Mouse (Mus musculus) hindbrain, embryonic 15.5 days (tissue): ENCODE measurements at regions not wholly inside any gene's neighbourhood (a gene's known extent, or its start where the extent isn't known, plus 50 kb on each side); places are given as distances from the start of the nearest gene placed in this dataset.

Experiments used
- ATAC-seq: fragments of 200-750 bp; cut with Nextera tagmentation; 2 replicates; pipeline ENCODE4 v1.8.0; 2017; ENCODE audit warnings: low read depth, moderate number of reproducible peaks, moderate TSS enrichment; ENCODE audit not compliant: low FRiP score
- H3K27ac ChIP-seq: fragments of 300-500 bp; sonication (generic); replicated peaks from 2 replicates; pipeline ENCODE4 v1.5.1; 2015; ENCODE audit warnings: mild to moderate bottlenecking, inconsistent platforms
- H3K27me3 ChIP-seq: fragments of 300-500 bp; sonication (generic); 2 replicates; pipeline ENCODE4 v1.6.1; 2015; ENCODE audit warnings: control low read depth, inconsistent platforms
- H3K36me3 ChIP-seq: fragments of 300-500 bp; sonication (generic); 2 replicates; pipeline ENCODE4 v1.6.1; 2015; ENCODE audit warnings: control low read depth, inconsistent platforms
- H3K4me1 ChIP-seq: fragments of 300-500 bp; sonication (generic); replicated peaks from 2 replicates; pipeline ENCODE4 v1.6.1; 2015; ENCODE audit warnings: control low read depth, inconsistent platforms
- H3K4me2 ChIP-seq: fragments of 300-500 bp; sonication (generic); 2 replicates; pipeline ENCODE4 v1.6.1; 2015; ENCODE audit warnings: moderate library complexity, mild to moderate bottlenecking, inconsistent platforms
- H3K4me3 ChIP-seq: fragments of 300-500 bp; sonication (generic); 2 replicates; pipeline ENCODE4 v1.5.1; 2015; ENCODE audit warnings: mild to moderate bottlenecking, inconsistent platforms
- H3K9ac ChIP-seq: fragments of 300-500 bp; sonication (generic); 2 replicates; pipeline ENCODE4 v1.6.1; 2015; ENCODE audit warnings: inconsistent platforms
- H3K9me3 ChIP-seq: fragments of 300-500 bp; sonication (generic); 2 replicates; pipeline ENCODE4 v1.6.1; 2016; ENCODE audit warnings: control low read depth, inconsistent platforms
- WGBS: fragments of 180-500 bp; shearing (Covaris S2); methylation state at CpG from one replicate; pipeline ENCODE4 v1.1.7; 2015; 5-methylcytosine and 5-hydroxymethylcytosine counted together

DNA sequence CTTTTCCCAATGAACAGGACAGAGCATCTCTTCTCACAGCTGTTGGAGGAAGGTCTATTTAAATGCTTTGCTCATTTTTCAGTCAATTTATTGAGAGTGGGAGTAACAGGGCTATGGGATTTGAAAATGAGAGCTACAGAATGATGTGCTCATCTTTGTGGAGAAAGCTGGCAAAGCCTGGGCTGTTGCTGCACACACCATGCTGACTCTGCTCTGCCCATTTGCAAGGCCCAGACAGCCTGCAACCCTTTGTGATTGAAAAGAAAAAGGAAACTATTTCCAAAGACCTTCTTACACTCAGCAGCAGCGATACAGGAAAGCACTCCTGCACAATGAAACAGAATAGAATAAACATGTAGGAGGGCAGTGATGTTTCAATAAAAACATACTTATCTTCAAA lies 231.5 kb upstream of the B3gat1 start:
- Histone ChIP-seq H3K4me1 (no peaks in the 10 kb centered on the region), H3K27ac (no peak overlapping the region), H3K9me3 (no peaks in the 10 kb centered on the region), H3K27me3 (no peaks in the 10 kb centered on the region), H3K36me3 (no peaks in the 10 kb centered on the region), H3K9ac (no peak overlapping the region), H3K4me2 (no peak overlapping the region), H3K4me3 (no peak overlapping the region)
- no peak for ATAC-seq
- WGBS, result 46% methylated on average over 1 of the region's 1 CpGs

DNA sequence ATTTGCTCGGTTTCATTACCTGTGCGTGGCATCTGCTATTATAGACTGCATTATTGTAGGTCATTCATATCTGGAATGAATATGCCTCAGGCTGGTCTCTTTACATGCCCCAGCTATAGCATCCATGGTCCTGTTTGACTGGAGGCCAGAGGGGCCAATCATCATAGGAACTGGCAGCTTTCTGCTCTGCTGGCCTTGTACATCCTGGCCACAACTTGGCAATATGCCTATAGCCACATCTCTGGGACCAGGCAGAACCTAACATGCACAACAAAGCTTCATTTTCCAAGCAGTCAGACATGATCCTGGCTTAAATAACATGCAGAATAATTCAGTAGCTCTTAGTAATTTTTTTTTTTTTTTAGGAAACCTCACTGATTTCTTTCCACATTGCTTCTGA lies 227.6 kb upstream of the B3gat1 start:
- H3K27ac ChIP-seq, result no peak overlapping the region
- H3K4me3 ChIP-seq, result no peak overlapping the region
- no peaks in the 10 kb centered on the region for H3K4me1 ChIP-seq
- 89% methylated on average over 2 of the region's 2 CpGs for WGBS
- H3K9ac ChIP-seq, result no peak overlapping the region
- H3K27me3 ChIP-seq, result no peaks in the 10 kb centered on the region
- no peaks in the 10 kb centered on the region for H3K36me3 ChIP-seq
- no peak overlapping the region for H3K4me2 ChIP-seq
- no peak for ATAC-seq
- H3K9me3 ChIP-seq, result no peaks in the 10 kb centered on the region

DNA sequence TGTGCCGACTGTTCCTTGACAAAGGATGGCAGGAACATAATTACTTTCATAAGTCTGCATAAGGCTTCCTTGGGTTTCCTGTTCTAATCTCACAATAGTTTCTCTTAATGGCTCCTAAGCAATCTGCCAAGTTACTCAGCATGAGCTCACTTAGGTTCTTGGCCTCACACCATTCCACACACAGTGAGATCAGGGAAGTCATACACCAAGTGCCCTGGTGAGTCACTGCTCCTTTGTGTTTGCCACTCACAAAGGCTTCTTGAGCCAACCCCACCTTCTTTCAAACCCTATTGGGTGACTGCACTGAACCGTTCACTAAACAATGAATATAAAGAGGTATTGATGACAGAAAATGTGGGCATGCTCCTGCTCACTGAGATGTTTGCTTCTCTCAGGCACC lies 214.9 kb upstream of the B3gat1 start:
- peak; percentile 50; the same call in 1 of the 2 replicates for ATAC-seq
- Histone ChIP-seq H3K4me3 (no peak overlapping the region), H3K27ac (no peak overlapping the region), H3K27me3 (no peaks in the 10 kb centered on the region), H3K9ac (no peak overlapping the region), H3K9me3 (no peaks in the 10 kb centered on the region), H3K36me3 (no peaks in the 10 kb centered on the region), H3K4me1 (peaks cover 11% of the 10 kb centered on the region), H3K4me2 (no peak overlapping the region)
- WGBS, result 20% methylated on average over 2 of the region's 2 CpGs

DNA sequence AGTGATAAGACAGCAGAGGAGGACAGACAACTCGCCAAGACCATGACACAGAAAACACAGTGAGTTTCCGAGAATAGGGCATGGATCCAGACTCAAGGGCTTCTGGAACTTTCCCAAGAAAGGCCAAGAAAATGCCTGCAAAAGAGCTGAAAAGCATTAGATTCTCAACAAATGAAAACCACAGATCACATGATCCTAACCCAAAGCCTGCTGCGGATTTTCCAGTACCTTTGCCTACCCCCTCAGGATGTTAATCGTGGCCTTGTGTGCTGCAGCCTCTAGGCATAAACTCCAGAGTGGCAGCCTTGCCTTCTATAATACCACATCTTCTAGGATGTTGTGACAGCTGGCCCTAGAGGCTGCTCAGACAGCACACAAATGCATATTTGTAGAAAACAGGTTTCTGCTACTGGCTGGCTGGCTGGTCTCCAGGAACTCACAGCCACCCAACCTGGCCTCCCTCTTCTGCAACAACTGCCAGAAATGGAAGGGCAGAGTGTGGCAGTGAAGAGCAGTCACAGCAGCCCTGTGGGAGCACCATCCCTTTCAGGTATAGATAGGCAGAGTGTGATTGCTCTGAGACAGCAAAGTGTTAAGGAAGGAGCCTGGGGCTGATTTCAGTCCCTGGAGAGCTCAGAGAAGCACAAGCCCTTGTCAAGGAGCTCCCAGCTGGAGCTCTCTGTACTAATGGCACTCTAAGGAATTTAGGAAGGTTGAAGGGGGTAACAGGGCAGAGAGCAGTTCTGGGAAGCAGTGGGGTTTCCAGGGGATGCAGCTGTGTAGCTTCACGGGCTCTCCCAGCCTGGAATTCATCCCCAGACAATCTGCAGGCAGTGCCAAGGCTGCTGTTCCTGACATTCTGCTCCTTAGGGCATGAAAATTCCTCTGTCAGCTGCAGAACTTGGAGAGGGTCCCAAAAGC lies 213.7 kb upstream of the B3gat1 start:
- Histone ChIP-seq H3K27ac (peak overlapping the region; percentile 60), H3K4me3 (no peak overlapping the region), H3K27me3 (no peaks in the 10 kb centered on the region), H3K36me3 (no peaks in the 10 kb centered on the region), H3K4me1 (peaks cover 11% of the 10 kb centered on the region), H3K4me2 (no peak overlapping the region), H3K9ac (no peak overlapping the region), H3K9me3 (no peaks in the 10 kb centered on the region)
- peak; percentile 69 for ATAC-seq
- 35% methylated on average over 5 of the region's 5 CpGs for WGBS

DNA sequence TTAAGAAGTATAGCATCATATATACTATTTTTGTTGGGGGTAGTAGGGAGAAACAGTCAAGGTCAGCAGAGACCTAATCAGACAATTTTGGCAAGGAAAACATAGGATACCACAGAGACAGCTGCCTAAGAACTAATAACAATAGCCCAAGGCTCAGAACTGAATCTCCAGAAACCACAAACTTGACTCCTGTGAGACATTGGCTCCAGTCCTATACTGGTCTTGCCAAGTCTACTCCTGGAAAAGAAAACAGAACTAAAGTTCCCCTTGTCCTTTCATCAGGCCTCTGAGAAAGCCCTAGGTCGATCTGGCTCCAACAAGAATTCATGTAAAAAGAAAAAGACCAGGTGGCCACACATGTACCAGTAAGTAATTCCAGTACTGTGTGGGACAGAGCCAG lies 209.4 kb upstream of the B3gat1 start:
- H3K4me3 ChIP-seq, result no peak overlapping the region
- H3K9ac ChIP-seq, result no peak overlapping the region
- no peak overlapping the region for H3K27ac ChIP-seq
- no peak overlapping the region for H3K4me2 ChIP-seq
- peaks cover 11% of the 10 kb centered on the region for H3K4me1 ChIP-seq
- 47% methylated on average over 1 of the region's 1 CpGs for WGBS
- no peaks in the 10 kb centered on the region for H3K27me3 ChIP-seq
- H3K36me3 ChIP-seq, result no peaks in the 10 kb centered on the region
- ATAC-seq, result no peak
- H3K9me3 ChIP-seq, result no peaks in the 10 kb centered on the region

DNA sequence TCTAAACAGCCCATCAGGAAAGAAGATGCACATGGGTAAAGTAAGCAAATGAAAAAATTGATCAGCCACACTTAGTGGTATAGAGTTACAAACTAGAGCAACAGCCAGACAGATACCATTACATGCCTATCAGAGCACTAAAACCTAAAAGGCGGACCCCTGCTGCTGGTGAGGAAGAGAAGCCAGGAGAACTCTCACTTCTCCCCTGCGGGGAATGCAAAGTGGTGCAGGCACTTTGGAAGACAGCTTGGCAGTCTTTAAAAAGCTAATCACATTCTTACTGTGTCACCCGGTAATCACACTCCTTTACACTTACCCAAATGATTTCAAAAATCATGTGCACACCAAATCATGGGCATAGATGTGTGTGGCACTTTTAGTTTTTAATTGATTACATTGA lies 204.8 kb upstream of the B3gat1 start:
- WGBS, result 7% methylated on average over 3 of the region's 3 CpGs
- Histone ChIP-seq H3K4me1 (no peaks in the 10 kb centered on the region), H3K27ac (no peak overlapping the region), H3K27me3 (no peaks in the 10 kb centered on the region), H3K9ac (no peak overlapping the region), H3K9me3 (no peaks in the 10 kb centered on the region), H3K4me3 (no peak overlapping the region), H3K4me2 (no peak overlapping the region), H3K36me3 (no peaks in the 10 kb centered on the region)
- no peak for ATAC-seq

DNA sequence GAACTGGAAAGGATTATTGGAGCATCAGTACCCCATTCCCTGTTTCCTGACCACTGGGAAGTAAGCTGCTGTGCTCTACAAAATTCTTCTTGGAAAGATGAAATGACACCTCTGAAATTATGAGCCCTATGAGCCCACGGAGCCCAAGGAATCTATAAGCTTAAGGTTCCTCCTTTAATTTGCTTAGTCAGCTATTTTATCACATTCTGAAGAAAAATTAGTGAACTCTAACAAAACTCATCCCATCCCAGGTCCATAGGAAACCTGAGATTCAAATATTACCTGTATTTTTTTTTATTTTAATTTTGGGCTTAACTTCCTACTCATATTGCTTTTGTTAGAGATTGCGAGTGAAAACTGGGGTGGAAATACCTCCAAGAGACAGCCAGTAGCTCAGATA lies 194.5 kb upstream of the B3gat1 start:
- no peak overlapping the region for H3K4me2 ChIP-seq
- H3K9ac ChIP-seq, result no peak overlapping the region
- H3K4me3 ChIP-seq, result no peak overlapping the region
- H3K27ac ChIP-seq, result no peak overlapping the region
- no peaks in the 10 kb centered on the region for H3K4me1 ChIP-seq
- no peaks in the 10 kb centered on the region for H3K9me3 ChIP-seq
- no peak for ATAC-seq
- no peaks in the 10 kb centered on the region for H3K27me3 ChIP-seq
- no peaks in the 10 kb centered on the region for H3K36me3 ChIP-seq
- WGBS, result 95% methylated on average over 2 of the region's 2 CpGs

DNA sequence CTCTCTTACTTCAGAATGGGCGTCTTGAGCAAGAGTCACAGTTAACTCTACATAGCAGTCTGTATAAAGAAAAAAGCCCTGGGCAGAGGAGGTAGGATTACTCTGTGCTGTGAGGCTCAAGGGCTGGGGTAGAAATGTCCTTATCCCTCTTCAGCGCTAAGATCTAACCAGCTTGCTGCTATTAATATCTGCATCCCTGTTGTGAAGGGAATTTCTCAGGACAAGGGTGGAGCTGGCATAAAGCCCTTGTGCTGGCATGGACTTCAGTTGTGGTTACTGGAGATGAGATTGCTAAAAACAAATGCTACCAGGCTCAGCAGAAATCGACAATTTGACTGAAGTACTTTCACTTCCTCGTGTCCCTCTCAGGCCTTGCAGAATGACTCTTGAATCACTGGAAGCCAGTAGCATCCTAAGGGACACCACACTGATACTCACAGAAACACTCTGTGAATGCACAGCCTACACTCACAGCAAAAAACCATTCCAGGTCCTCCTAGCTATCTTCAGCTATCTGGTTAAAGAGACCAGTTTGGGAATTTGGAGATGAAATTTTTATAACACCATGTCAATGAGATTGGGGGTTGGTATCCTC lies 185.1 kb upstream of the B3gat1 start:
- Histone ChIP-seq H3K9me3 (no peaks in the 10 kb centered on the region), H3K4me2 (no peak overlapping the region), H3K36me3 (no peaks in the 10 kb centered on the region), H3K4me3 (no peak overlapping the region), H3K9ac (no peak overlapping the region), H3K27me3 (no peaks in the 10 kb centered on the region), H3K27ac (no peak overlapping the region), H3K4me1 (no peaks in the 10 kb centered on the region)
- no peak for ATAC-seq
- 69% methylated on average over 4 of the region's 4 CpGs for WGBS

DNA sequence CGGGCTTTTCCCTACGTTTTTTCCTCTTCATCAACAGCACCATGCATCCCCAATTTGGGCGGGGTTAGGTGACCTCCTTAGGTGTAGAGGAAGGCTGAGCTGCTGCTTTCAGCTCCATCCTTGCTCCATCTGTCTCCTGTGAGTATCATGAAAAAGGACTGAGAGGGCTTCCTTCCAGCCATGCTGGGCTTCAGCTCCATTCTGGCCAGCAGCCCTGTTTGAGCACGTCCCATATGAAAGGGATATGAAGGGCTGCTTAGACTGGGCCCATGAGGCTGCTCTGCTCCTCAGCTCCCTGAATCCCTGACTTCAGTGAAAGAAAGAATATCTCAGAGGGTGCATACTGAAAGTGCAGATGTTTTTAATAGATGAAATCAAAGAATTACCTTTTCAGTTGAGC lies 184.4 kb upstream of the B3gat1 start:
- Histone ChIP-seq H3K4me1 (no peaks in the 10 kb centered on the region), H3K36me3 (no peaks in the 10 kb centered on the region), H3K9me3 (no peaks in the 10 kb centered on the region), H3K27ac (no peak overlapping the region), H3K4me2 (no peak overlapping the region), H3K4me3 (no peak overlapping the region), H3K27me3 (no peaks in the 10 kb centered on the region), H3K9ac (no peak overlapping the region)
- WGBS, result 82% methylated on average over 4 of the region's 4 CpGs
- ATAC-seq, result no peak

DNA sequence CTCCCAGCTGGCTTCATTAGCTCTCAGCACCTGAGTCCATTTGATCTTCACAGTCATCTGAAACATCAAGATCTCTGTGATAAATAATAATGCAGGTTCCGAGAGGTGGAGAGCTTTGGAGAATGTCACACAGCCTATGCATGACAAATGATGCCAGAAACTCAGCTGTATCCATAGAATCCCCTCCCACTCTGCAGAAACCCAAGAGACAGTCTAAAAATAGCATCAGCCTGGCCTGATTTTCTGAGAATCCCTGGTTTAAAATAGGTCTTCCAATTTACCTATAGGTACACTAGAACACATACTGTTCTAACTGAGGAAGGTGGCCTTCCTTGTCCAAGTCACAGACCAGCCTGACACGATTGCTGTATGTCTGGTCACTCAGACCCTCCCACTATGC lies 184.0 kb upstream of the B3gat1 start:
- no peak overlapping the region for H3K4me3 ChIP-seq
- H3K9ac ChIP-seq, result no peak overlapping the region
- H3K36me3 ChIP-seq, result no peaks in the 10 kb centered on the region
- no peak overlapping the region for H3K27ac ChIP-seq
- no peaks in the 10 kb centered on the region for H3K9me3 ChIP-seq
- 78% methylated on average over 2 of the region's 2 CpGs for WGBS
- ATAC-seq, result no peak
- no peaks in the 10 kb centered on the region for H3K27me3 ChIP-seq
- no peak overlapping the region for H3K4me2 ChIP-seq
- no peaks in the 10 kb centered on the region for H3K4me1 ChIP-seq

DNA sequence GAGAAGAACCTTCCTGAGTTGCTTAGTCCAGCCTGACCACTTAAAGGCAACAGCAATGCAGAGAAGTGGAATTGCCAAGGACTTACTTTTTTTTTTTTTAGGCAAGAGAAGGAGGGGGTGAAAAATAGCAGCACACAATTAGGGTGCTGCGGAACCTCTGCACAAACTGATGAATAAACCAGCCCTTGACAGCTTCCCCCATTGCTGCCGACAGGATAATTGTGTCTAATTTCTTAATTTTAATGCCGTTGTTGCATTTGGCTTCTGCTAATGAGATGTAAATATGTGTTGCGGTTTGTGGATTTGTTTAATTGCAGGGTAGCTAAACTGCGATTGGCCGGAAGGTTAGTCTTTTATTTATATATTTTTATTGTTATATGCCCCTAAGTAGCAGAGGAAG lies 157.5 kb upstream of the B3gat1 start:
- Histone ChIP-seq H3K4me3 (no peak overlapping the region), H3K9ac (no peak overlapping the region), H3K36me3 (no peaks in the 10 kb centered on the region), H3K27me3 (no peaks in the 10 kb centered on the region), H3K9me3 (no peaks in the 10 kb centered on the region), H3K4me1 (no peaks in the 10 kb centered on the region), H3K27ac (no peak overlapping the region), H3K4me2 (no peak overlapping the region)
- 74% methylated on average over 6 of the region's 6 CpGs for WGBS
- no peak for ATAC-seq

DNA sequence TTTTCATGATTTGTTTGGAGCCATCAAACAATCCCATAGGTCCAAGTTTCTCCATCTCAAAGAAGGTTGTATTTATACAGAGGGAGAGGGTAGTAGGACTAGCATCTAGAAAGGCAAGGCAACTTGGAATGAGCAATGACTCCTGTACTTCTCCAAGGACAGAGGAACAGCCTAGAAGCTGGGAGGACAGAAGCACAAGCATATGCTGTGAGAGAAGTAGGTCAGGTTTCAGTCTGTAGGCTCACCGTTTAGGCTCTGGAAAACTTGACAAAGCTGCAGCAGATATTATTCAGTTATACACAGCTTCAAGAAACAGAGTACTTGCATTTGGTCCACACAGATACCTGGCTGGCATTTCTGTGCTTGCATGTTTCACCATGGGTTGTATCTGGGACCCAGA lies 131.5 kb upstream of the B3gat1 start:
- 91% methylated on average over 1 of the region's 1 CpGs for WGBS

More for the DNA sequence above, 131.5 kb upstream of the B3gat1 start:
- H3K4me3 ChIP-seq, result no peak overlapping the region
- no peak overlapping the region for H3K27ac ChIP-seq
- no peak for ATAC-seq
- H3K4me1 ChIP-seq, result no peaks in the 10 kb centered on the region
- H3K36me3 ChIP-seq, result no peaks in the 10 kb centered on the region
- no peaks in the 10 kb centered on the region for H3K27me3 ChIP-seq
- H3K9me3 ChIP-seq, result no peaks in the 10 kb centered on the region
- no peak overlapping the region for H3K9ac ChIP-seq
- no peak overlapping the region for H3K4me2 ChIP-seq
